14 mouse cellular contexts compared by ENCODE assay signal in the genomic region with DNA sequence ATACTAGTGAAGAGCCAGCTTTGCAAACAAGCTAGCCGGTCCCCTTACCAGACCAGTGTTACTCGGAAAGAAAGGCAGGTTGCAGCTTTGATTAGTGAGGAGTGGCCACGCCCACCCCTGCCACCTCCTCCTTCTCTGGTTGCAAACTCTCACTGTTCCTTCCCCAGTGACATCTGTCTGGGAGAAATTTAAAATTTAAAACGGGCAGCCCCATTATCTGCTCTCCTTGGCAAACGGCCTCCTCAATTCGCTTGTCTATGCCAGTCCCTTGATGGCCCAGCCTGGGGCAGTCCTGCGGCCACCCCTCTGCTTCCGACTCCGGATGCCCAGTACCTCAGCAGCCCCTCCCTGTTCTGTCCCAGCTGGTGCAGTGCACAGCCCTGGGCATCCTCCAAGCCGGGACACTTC. TPM values are rescaled to one million over a fixed set of nuclear protein-coding genes. Genes with fewer than 3 reads are reported as not detected.
DNase-seq lines count a peak whose midpoint lies in the region; ATAC-seq lines count a peak whose summit lies in the region.
"Had no signal": no experiment of that assay in that cellular context is flagged by ENCODE, and none has a peak within 500 bp of the region (broad histone marks: within the 10 kb centered on the region; RNA-seq: fewer than 3 reads in every experiment).

No protein-coding gene starts in this region.

- peaks cover 43% of the 10 kb centered on the region for H3K27me3 ChIP-seq in intestine, embryonic 15.5 days (replicated peaks)
- H3K27me3 ChIP-seq in intestine, embryonic 16.5 days (replicated peaks; ENCODE audit: control insufficient read depth, insufficient read depth, low read length): peaks cover 35% of the 10 kb centered on the region
- H3K27me3 ChIP-seq in embryonic facial prominence, embryonic 10.5 days (replicated peaks; ENCODE audit: low read depth, poor library complexity, severe bottlenecking): peaks cover 91% of the 10 kb centered on the region
- H3K27me3 ChIP-seq in hindbrain, embryonic 11.5 days (ENCODE audit: control insufficient read depth, insufficient read depth, low read length): peaks cover 39% of the 10 kb centered on the region
- H3K27me3 ChIP-seq in midbrain, embryonic 16.5 days (ENCODE audit: control insufficient read depth, insufficient read depth, low read depth, low read length): peaks cover 15% of the 10 kb centered on the region

- no peak overlapping the region for H3K9ac ChIP-seq in intestine, embryonic 15.5 days
- H3K9ac ChIP-seq in intestine, embryonic 16.5 days (ENCODE audit: low read depth, low read length): no peak overlapping the region
- no peak overlapping the region for H3K9ac ChIP-seq in hindbrain, embryonic 11.5 days (ENCODE audit: low read depth, low read length)
- no peak overlapping the region; the same call in 1 of the 2 replicates for H3K9ac ChIP-seq in midbrain, embryonic 16.5 days (ENCODE audit: low read depth, low read length)
- H3K9ac ChIP-seq: liver, embryonic 12.5 days had no signal

- H3K4me2 ChIP-seq in intestine, embryonic 15.5 days (replicated peaks): no peak overlapping the region; the same call in 1 of the 2 replicates
- H3K4me2 ChIP-seq in intestine, embryonic 16.5 days (ENCODE audit: low read depth, low read length): no peak overlapping the region
- no peak overlapping the region for H3K4me2 ChIP-seq in hindbrain, embryonic 11.5 days (replicated peaks; ENCODE audit: low read depth, low read length)
- H3K4me2 ChIP-seq in midbrain, embryonic 16.5 days (ENCODE audit: low read length): peak overlapping the region; percentile 96

- 0 out of 2 replicates have a peak, but pooled peaks have one; percentile 21 for ATAC-seq in intestine, embryonic 15.5 days
- no peak for ATAC-seq in intestine, embryonic 16.5 days
- ATAC-seq in hindbrain, embryonic 11.5 days (ENCODE audit: low FRiP score): peak; percentile 74; the same call in 1 of the 2 replicates
- peak; percentile 66 for ATAC-seq in midbrain, embryonic 16.5 days
- ATAC-seq: liver, embryonic 12.5 days had no signal

- no peak overlapping the region for H3K4me3 ChIP-seq in intestine, embryonic 15.5 days (replicated peaks)
- H3K4me3 ChIP-seq in intestine, embryonic 16.5 days (ENCODE audit: low read length): no peak overlapping the region
- peak overlapping the region; percentile 62; the same call in 1 of the 2 replicates for H3K4me3 ChIP-seq in embryonic facial prominence, embryonic 10.5 days
- 0 out of 2 replicates have a peak overlapping the region, but pooled peaks have one; percentile 6 for H3K4me3 ChIP-seq in hindbrain, embryonic 11.5 days (ENCODE audit: low read depth, low read length)
- peak overlapping the region; percentile 61 for H3K4me3 ChIP-seq in midbrain, embryonic 16.5 days (ENCODE audit: low read depth, low read length)

- WGBS in intestine, embryonic 15.5 days: 7% methylated on average over 10 of the region's 10 CpGs
- WGBS in intestine, embryonic 16.5 days: 6% methylated on average over 10 of the region's 10 CpGs
- 3% methylated on average over 10 of the region's 10 CpGs for WGBS in embryonic facial prominence, embryonic 10.5 days
- 2% methylated on average over 10 of the region's 10 CpGs for WGBS in hindbrain, embryonic 11.5 days
- WGBS in midbrain, embryonic 16.5 days: 1% methylated on average over 10 of the region's 10 CpGs

- no peaks in the 10 kb centered on the region for H3K9me3 ChIP-seq in intestine, embryonic 15.5 days
- no peaks in the 10 kb centered on the region for H3K9me3 ChIP-seq in intestine, embryonic 16.5 days (ENCODE audit: control insufficient read depth, low read length)
- no peaks in the 10 kb centered on the region for H3K9me3 ChIP-seq in embryonic facial prominence, embryonic 10.5 days
- H3K9me3 ChIP-seq in hindbrain, embryonic 11.5 days (ENCODE audit: control insufficient read depth, low read length): no peaks in the 10 kb centered on the region
- H3K9me3 ChIP-seq in midbrain, embryonic 16.5 days (replicated peaks; ENCODE audit: control insufficient read depth, low read length, poor library complexity, severe bottlenecking): no peaks in the 10 kb centered on the region
- H3K9me3 ChIP-seq: liver, embryonic 12.5 days had no signal

- DNase-seq in embryonic facial prominence, embryonic 10.5 days (ENCODE audit: low spot score): no peak
- DNase-seq in hindbrain, embryonic 11.5 days (ENCODE audit: low spot score): peak; percentile 41
- DNase-seq in cerebellum, adult 11 months: no peak
- DNase-seq in left cerebral cortex, postnatal 36 days (ENCODE audit: low spot score in 2 of 2): no peak
- DNase-seq in spleen, postnatal 4 days (ENCODE audit: low spot score in 2 of 2): no peak
- DNase-seq: cerebellum, adult 2 months; heart, postnatal 36 days had no signal

- H3K27ac ChIP-seq in intestine, embryonic 15.5 days: no peak overlapping the region
- H3K27ac ChIP-seq in intestine, embryonic 16.5 days (ENCODE audit: low read length): no peak overlapping the region
- no peak overlapping the region for H3K27ac ChIP-seq in embryonic facial prominence, embryonic 10.5 days (replicated peaks)
- no peak overlapping the region for H3K27ac ChIP-seq in hindbrain, embryonic 11.5 days (ENCODE audit: low read depth, low read length)
- H3K27ac ChIP-seq in midbrain, embryonic 16.5 days (ENCODE audit: low read length): no peak overlapping the region
- H3K27ac ChIP-seq: liver, embryonic 12.5 days had no signal

- no peaks in the 10 kb centered on the region for H3K36me3 ChIP-seq in intestine, embryonic 15.5 days
- H3K36me3 ChIP-seq in intestine, embryonic 16.5 days (ENCODE audit: control insufficient read depth, insufficient read depth, low read length): no peaks in the 10 kb centered on the region
- H3K36me3 ChIP-seq in embryonic facial prominence, embryonic 10.5 days (replicated peaks): no peaks in the 10 kb centered on the region
- H3K36me3 ChIP-seq in hindbrain, embryonic 11.5 days (ENCODE audit: control insufficient read depth, insufficient read depth, low read length): no peaks in the 10 kb centered on the region
- no peaks in the 10 kb centered on the region for H3K36me3 ChIP-seq in midbrain, embryonic 16.5 days (ENCODE audit: control insufficient read depth, insufficient read depth, low read length)
- H3K36me3 ChIP-seq: liver, embryonic 12.5 days had no signal

- H3K4me1 ChIP-seq in intestine, embryonic 15.5 days (replicated peaks): peaks cover 17% of the 10 kb centered on the region
- peaks cover 16% of the 10 kb centered on the region for H3K4me1 ChIP-seq in intestine, embryonic 16.5 days (ENCODE audit: control insufficient read depth, insufficient read depth, low read length)
- H3K4me1 ChIP-seq in embryonic facial prominence, embryonic 10.5 days: peaks cover 40% of the 10 kb centered on the region
- H3K4me1 ChIP-seq in hindbrain, embryonic 11.5 days (replicated peaks; ENCODE audit: control insufficient read depth, insufficient read depth, low read length): peaks cover 13% of the 10 kb centered on the region
- H3K4me1 ChIP-seq in midbrain, embryonic 16.5 days (ENCODE audit: control insufficient read depth, insufficient read depth, low read length): peaks cover 14% of the 10 kb centered on the region; the same call in 1 of the 2 replicates

- intact Hi-C loops in left cerebral cortex, postnatal 36 days (cut with DNase I): no loop called here

RNA-seq across cellular contexts. Expression of a gene that starts 1.1 kb away (rescaled TPM):
- 0.46 and 0.67 TPM in 2 replicates for polyA plus RNA-seq in intestine, embryonic 15.5 days (2015; fragmentation: Nextera tagmentation; extraction: Ambion mirVana)
- 0.70 and 0.77 TPM in 2 replicates for polyA plus RNA-seq in intestine, embryonic 16.5 days (2015; fragmentation: Nextera tagmentation; extraction: Ambion mirVana)
- polyA plus RNA-seq in embryonic facial prominence, embryonic 10.5 days (2016; fragmentation: Nextera tagmentation; extraction: Ambion mirVana): 0.17 and 0.35 TPM in 2 replicates
- 0.74 and 0.91 TPM in 2 replicates for polyA plus RNA-seq in hindbrain, embryonic 11.5 days (2014; fragmentation: Nextera tagmentation; extraction: Ambion mirVana)
- 16.4 and 20.9 TPM in 2 replicates for polyA plus RNA-seq in midbrain, embryonic 16.5 days (2015; fragmentation: Nextera tagmentation; extraction: Ambion mirVana)
- 1 to 10 TPM; 8.4 to 8.7 TPM for total RNA-seq in left cerebral cortex, postnatal 36 days (2021)
- total RNA-seq: gastrocnemius, adult 8-10 months; heart, postnatal 36 days; megakaryocyte-erythroid progenitor cell, adult 5-6 weeks had no signal
- polyA plus RNA-seq: liver, embryonic 12.5 days had no signal

RNA-seq across cellular contexts. Expression of a gene that starts 34.4 kb away (rescaled TPM):
- 0.05 TPM in 2 replicates for polyA plus RNA-seq in intestine, embryonic 15.5 days (2015; fragmentation: Nextera tagmentation; extraction: Ambion mirVana)
- polyA plus RNA-seq in intestine, embryonic 16.5 days (2015; fragmentation: Nextera tagmentation; extraction: Ambion mirVana): 0.07 TPM in 1 of 2 replicates, not detected in the other
- 0.19 and 0.20 TPM in 2 replicates for polyA plus RNA-seq in embryonic facial prominence, embryonic 10.5 days (2016; fragmentation: Nextera tagmentation; extraction: Ambion mirVana)
- 0.08 and 0.28 TPM in 2 replicates for polyA plus RNA-seq in hindbrain, embryonic 11.5 days (2014; fragmentation: Nextera tagmentation; extraction: Ambion mirVana)
- polyA plus RNA-seq in midbrain, embryonic 16.5 days (2015; fragmentation: Nextera tagmentation; extraction: Ambion mirVana): 0.14 and 0.18 TPM in 2 replicates
- total RNA-seq in left cerebral cortex, postnatal 36 days (2021): not detected
- total RNA-seq: gastrocnemius, adult 8-10 months; heart, postnatal 36 days; layer of hippocampus, adult 18-20 months; megakaryocyte-erythroid progenitor cell, adult 5-6 weeks had no signal
- polyA plus RNA-seq: cerebellum, adult 2 months had no signal

RNA-seq across cellular contexts. Expression of a gene that starts 42.4 kb away (rescaled TPM):
- polyA plus RNA-seq in intestine, embryonic 15.5 days (2015; fragmentation: Nextera tagmentation; extraction: Ambion mirVana): 0.30 and 0.60 TPM in 2 replicates
- polyA plus RNA-seq in intestine, embryonic 16.5 days (2015; fragmentation: Nextera tagmentation; extraction: Ambion mirVana): 0.44 and 0.83 TPM in 2 replicates
- polyA plus RNA-seq in embryonic facial prominence, embryonic 10.5 days (2016; fragmentation: Nextera tagmentation; extraction: Ambion mirVana): 2.3 TPM in 2 replicates
- polyA plus RNA-seq in hindbrain, embryonic 11.5 days (2014; fragmentation: Nextera tagmentation; extraction: Ambion mirVana): 4.8 and 5.0 TPM in 2 replicates
- 3.9 and 4.0 TPM in 2 replicates for polyA plus RNA-seq in midbrain, embryonic 16.5 days (2015; fragmentation: Nextera tagmentation; extraction: Ambion mirVana)
- total RNA-seq in left cerebral cortex, postnatal 36 days (2021): 1 to 10 TPM; 6.8 to 9.6 TPM
- total RNA-seq: megakaryocyte-erythroid progenitor cell, adult 5-6 weeks had no signal

Comparison
In these comparisons a context has a peak if more than half of its experiments do, and no peak if none do; other contexts are left out.
1. H3K4me3 ChIP-seq: peak in embryonic facial prominence, embryonic 10.5 days (single experiment), hindbrain, embryonic 11.5 days (single experiment) and midbrain, embryonic 16.5 days (single experiment); none in intestine, embryonic 15.5 days (single experiment) and intestine, embryonic 16.5 days (single experiment).